Mouse (Mus musculus): Measurements from ENCODE around the gene 9030025P20Rik. TPM values are rescaled to one million over a fixed set of nuclear protein-coding genes. Genes with fewer than 3 reads are reported as not detected.
A peak's percentile ranks its signal among the peaks of the same experiment; 100 is the strongest.
"Not testable (repeated sequence)": the region's sequence is repeated elsewhere in the genome, so short reads cannot be mapped to it uniquely, and the experiment has no call there.

9030025P20Rik gene
- polyA plus RNA-seq, 1 experiment from 2014 or later, result 6.5 TPM

DNA sequence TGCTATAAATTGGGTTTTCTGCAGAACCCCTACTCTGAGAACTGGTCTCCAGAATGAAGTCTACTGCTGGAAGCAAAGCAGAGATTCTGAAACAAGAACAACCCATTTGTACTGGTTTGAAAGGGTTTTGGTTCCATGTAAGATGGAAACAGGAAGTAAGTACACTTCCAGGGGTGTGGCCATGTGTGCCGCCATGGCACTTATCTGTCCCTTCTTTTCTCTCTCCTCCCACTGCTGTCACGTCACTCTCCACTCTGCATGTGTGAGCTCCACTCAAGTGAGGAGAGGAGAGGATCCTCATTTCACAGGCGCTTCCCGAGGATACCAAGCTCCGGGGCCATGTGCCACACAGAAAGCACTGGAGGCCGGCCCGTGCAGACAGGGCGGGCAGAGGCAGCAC, 24.8 kb upstream of the 9030025P20Rik start:
- ATAC-seq (ENCODE audit: low FRiP score), result no peak
- H3K36me3 ChIP-seq, result peaks cover 50% of the 10 kb centered on the region
- H3K9ac ChIP-seq (replicated peaks), result no peak overlapping the region
- no peaks in the 10 kb centered on the region for H3K27me3 ChIP-seq (replicated peaks)
- WGBS, result 95% methylated on average over 8 of the region's 8 CpGs
- no peak overlapping the region for H3K4me3 ChIP-seq (replicated peaks)
- H3K4me2 ChIP-seq, result no peak overlapping the region
- H3K27ac ChIP-seq (replicated peaks), result no peak overlapping the region
- H3K9me3 ChIP-seq (replicated peaks), result no peaks in the 10 kb centered on the region
- no peaks in the 10 kb centered on the region for H3K4me1 ChIP-seq

DNA sequence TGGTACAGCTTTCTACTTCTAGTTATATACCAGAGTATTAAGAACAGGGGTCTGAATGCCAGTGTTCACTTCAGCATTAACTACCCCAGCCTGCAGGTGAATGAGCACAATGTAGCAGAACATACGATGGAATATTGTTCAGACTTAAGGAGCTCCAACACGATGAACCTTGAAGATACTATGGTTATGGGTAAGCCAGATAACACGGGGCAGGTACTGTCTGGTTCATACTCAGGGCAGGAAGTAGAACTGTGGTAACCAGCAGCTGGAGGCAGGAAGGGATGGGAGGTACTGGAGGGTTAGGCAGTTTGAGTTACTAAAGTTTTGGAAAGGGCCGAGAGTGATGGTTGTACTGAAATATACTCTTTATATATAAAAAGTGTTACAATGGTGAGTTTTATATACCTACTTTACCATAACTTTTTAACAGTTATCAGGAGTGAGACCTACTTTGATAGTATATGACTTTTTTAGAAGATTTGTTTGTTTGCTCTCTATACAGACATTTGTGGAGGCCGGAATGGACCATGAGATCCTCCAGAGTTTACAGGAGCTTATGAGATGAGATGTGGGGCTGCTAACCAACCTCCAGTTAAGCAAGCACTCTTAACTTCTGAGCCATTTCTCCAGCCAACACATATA, 19.5 kb upstream of the 9030025P20Rik start:
- H3K9me3 ChIP-seq (replicated peaks), result no peaks in the 10 kb centered on the region
- no peak overlapping the region for H3K4me2 ChIP-seq
- no peak overlapping the region for H3K27ac ChIP-seq (replicated peaks)
- 91% methylated on average over 5 of the region's 5 CpGs for WGBS
- no peaks in the 10 kb centered on the region for H3K27me3 ChIP-seq (replicated peaks)
- no peak for ATAC-seq (ENCODE audit: low FRiP score)
- H3K4me1 ChIP-seq, result peaks cover 15% of the 10 kb centered on the region
- H3K9ac ChIP-seq (replicated peaks), result no peak overlapping the region
- H3K4me3 ChIP-seq (replicated peaks), result no peak overlapping the region
- peaks cover 9% of the 10 kb centered on the region for H3K36me3 ChIP-seq

DNA sequence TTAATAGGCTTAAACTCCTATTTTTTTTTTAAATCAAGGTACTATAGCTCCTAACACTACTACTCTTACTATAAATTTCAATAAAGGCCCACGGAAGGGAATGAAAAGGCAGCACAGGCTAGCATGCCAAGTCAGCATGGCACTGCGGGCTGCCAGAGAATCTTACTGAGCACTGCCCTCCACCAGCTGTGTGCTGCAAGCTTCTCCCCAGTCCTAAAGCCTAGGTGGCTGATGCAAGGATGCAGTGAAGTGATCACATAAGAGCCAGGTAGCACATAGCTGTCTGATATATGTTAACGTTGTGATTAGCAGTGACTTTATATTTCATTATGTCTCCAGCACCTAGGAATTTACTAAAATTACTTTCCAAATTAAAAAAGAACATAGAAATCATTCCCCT, 18.3 kb upstream of the 9030025P20Rik start:
- WGBS, result 19% methylated on average over 3 of the region's 3 CpGs
- Histone ChIP-seq H3K9ac (replicated peaks) (no peak overlapping the region; the same call in 1 of the 2 replicates), H3K27ac (replicated peaks) (no peak overlapping the region), H3K4me1 (peaks cover 15% of the 10 kb centered on the region), H3K4me3 (replicated peaks) (peak overlapping the region; percentile 32), H3K36me3 (0 out of 2 replicates have a peak, but pooled peaks cover 3% of the 10 kb centered on the region), H3K4me2 (peak overlapping the region; percentile 77), H3K9me3 (replicated peaks) (no peaks in the 10 kb centered on the region), H3K27me3 (replicated peaks) (no peaks in the 10 kb centered on the region)
- ATAC-seq (ENCODE audit: low FRiP score), result no peak

GRCm38 (mm10) chr17:14960520-14960919, 17.7 kb upstream of the 9030025P20Rik start:
- WGBS, result under 1% methylated on average over 19 of the region's 23 CpGs
- Histone ChIP-seq H3K27ac (replicated peaks) (no peak overlapping the region), H3K9ac (replicated peaks) (peak overlapping the region; percentile 55)

GRCm38 (mm10) chr17:14960951-14961556, 17.2 kb upstream of the 9030025P20Rik start, which contains the start of gene Phf10:
TSS of gene Phf10 (minus strand) at chr17:14961273.
- not testable (repeated sequence) for H3K36me3 ChIP-seq; H3K27me3 ChIP-seq (replicated peaks); H3K9me3 ChIP-seq (replicated peaks)
- H3K4me1 ChIP-seq, result peaks cover 15% of the 10 kb centered on the region
- peak within 1 kb of the TSS; percentile 77 for H3K4me2 ChIP-seq
- H3K4me3 ChIP-seq (replicated peaks), result peak within 1 kb of the TSS; percentile 68
- peak; percentile 85 for ATAC-seq (ENCODE audit: low FRiP score)
- H3K27ac ChIP-seq (replicated peaks), result peak within 1 kb of the TSS; percentile 61; the same call in 1 of the 2 replicates
- H3K9ac ChIP-seq (replicated peaks), result peak within 1 kb of the TSS; percentile 55
- WGBS, result under 1% methylated on average over 29 of the region's 100 CpGs

More at GRCm38 (mm10) chr17:14960520-14960919, 17.7 kb upstream of the 9030025P20Rik start:
- Histone ChIP-seq H3K27me3 (replicated peaks) (no peaks in the 10 kb centered on the region), H3K36me3 (0 out of 2 replicates have a peak, but pooled peaks cover 3% of the 10 kb centered on the region), H3K4me1 (peaks cover 15% of the 10 kb centered on the region), H3K4me3 (replicated peaks) (peak overlapping the region; percentile 68), H3K9me3 (replicated peaks) (no peaks in the 10 kb centered on the region), H3K4me2 (peak overlapping the region; percentile 77)
- ATAC-seq (ENCODE audit: low FRiP score), result peak; percentile 9

GRCm38 (mm10) chr17:14961557-14962154, 16.6 kb upstream of the 9030025P20Rik start:
- H3K9ac ChIP-seq (replicated peaks); H3K4me2 ChIP-seq; H3K9me3 ChIP-seq (replicated peaks); H3K27ac ChIP-seq (replicated peaks); H3K36me3 ChIP-seq; H3K4me3 ChIP-seq (replicated peaks); H3K27me3 ChIP-seq (replicated peaks): not testable (repeated sequence)
- no CpG with 5 or more reads among the region's 44 CpGs for WGBS
- peak; percentile 94 for ATAC-seq (ENCODE audit: low FRiP score)
- H3K4me1 ChIP-seq, result peaks cover 15% of the 10 kb centered on the region

DNA sequence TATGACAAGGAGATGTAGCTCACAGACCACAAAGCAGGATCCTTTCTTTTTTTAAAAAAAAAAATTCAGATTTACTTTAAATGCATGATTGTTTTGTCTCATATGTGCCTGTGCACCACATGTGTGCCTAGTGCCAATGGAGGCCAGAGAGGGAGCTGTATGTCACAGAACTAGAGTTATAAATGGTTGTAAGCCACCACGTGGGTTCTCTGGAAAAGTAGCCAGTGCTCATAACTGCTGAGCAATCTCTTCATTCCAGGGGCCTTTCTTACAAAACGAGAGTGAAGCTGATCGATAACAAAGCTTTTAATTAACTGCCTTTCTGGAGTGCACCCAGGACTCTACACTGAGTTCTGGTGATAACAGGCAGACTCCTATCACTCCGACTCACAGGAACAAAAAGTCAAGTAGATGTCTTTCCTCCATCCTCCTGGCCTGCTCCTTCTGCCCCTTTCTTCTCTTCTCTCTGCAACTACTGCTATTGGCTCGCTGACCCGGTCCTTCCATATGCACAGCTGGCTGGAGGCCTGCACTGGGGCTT, 9.8 kb upstream of the 9030025P20Rik start:
- H3K4me2 ChIP-seq; ATAC-seq (ENCODE audit: low FRiP score); H3K4me3 ChIP-seq (replicated peaks); H3K36me3 ChIP-seq; H3K9ac ChIP-seq (replicated peaks); H3K27ac ChIP-seq (replicated peaks); H3K9me3 ChIP-seq (replicated peaks); H3K4me1 ChIP-seq; H3K27me3 ChIP-seq (replicated peaks): not testable (repeated sequence)
- no CpG with 5 or more reads among the region's 6 CpGs for WGBS

GRCm38 (mm10) chr17:14977718-14978361, 428 bp upstream of the 9030025P20Rik start:
- H3K27ac ChIP-seq (replicated peaks); H3K27me3 ChIP-seq (replicated peaks); H3K9me3 ChIP-seq (replicated peaks); H3K4me3 ChIP-seq (replicated peaks); H3K4me1 ChIP-seq; H3K9ac ChIP-seq (replicated peaks); H3K36me3 ChIP-seq: not testable (repeated sequence)
- H3K4me2 ChIP-seq, result peak overlapping the region; percentile 31; the same call in 1 of the 2 replicates
- ATAC-seq (ENCODE audit: low FRiP score), result peak; percentile 15; the same call in 1 of the 2 replicates
- WGBS, result 3% methylated on average over 4 of the region's 7 CpGs

GRCm38 (mm10) chr17:14990116-14990702, 11.9 kb downstream of the 9030025P20Rik start:
- not testable (repeated sequence) for H3K9me3 ChIP-seq (replicated peaks); H3K4me1 ChIP-seq; H3K36me3 ChIP-seq; H3K9ac ChIP-seq (replicated peaks); ATAC-seq (ENCODE audit: low FRiP score); H3K4me2 ChIP-seq; H3K27ac ChIP-seq (replicated peaks); H3K27me3 ChIP-seq (replicated peaks); H3K4me3 ChIP-seq (replicated peaks)
- 93% methylated on average over 4 of the region's 5 CpGs for WGBS

DNA sequence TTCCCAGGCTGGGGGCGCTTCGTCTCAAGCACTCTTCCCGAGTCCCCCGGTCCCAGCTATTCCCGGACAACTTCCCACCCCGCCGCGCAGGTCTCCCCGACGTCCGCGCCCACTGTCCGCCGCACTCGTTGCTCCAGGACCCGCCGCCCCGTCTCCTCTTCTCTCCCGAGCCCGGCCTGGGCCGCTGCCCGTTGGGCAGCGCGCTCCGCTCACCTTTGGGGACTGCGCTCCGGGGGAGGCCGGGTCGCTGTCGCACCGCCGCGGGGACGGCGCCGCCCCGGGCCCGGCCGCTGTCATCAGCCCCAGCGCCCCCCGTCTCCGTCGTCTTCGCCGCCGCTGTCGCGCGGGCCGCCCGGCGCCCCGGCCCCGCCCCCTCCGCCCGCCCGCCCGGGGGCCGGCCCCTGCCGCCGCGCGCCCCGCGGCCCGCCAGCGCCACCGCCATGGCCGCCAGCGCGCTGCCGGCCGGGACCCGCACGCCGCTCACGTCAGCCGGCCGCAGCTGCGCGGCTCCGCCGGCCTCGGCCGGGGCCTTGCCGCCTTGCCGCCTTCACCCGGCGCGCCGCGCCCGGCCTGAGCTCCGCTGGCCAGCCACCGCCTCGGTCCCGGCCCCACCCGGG, 14.4 kb downstream of the 9030025P20Rik start:
- no CpG with 5 or more reads among the region's 98 CpGs for WGBS
- H3K36me3 ChIP-seq; H3K4me3 ChIP-seq (replicated peaks); H3K4me1 ChIP-seq; H3K4me2 ChIP-seq; H3K27me3 ChIP-seq (replicated peaks); H3K9ac ChIP-seq (replicated peaks); H3K27ac ChIP-seq (replicated peaks); H3K9me3 ChIP-seq (replicated peaks): not testable (repeated sequence)
- peak; percentile 85 for ATAC-seq (ENCODE audit: low FRiP score)

All from neural tube, embryonic 15.5 days (tissue).